23 mouse cellular contexts compared by ENCODE assay signal in the genomic region with DNA sequence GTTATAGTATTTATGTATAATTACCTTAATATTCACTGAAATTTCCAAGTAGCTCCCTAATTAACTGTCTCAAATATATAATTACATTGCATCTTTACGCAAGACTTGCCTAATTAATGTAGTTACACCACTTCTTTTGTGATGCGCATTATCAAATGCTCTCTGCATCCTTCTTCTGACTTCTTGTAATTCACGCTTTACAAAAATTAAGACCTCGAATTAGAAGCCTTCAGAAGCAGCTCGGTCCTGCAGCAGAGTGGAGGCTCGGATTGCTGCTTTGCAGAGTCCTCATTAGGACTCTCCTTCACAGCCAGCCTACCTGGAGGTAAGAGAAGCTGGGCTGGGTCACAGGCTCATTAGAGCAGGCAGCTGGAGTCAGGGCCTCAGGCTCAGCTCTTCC.
A peak's percentile ranks its signal among the peaks of the same experiment; 100 is the strongest.
DNase-seq lines count a peak whose midpoint lies in the region; ATAC-seq and TF ChIP-seq lines count a peak whose summit lies in the region.
"Had no signal": no experiment of that assay in that cellular context is flagged by ENCODE, and none has a peak within 500 bp of the region (broad histone marks: within the 10 kb centered on the region; RNA-seq: fewer than 3 reads in every experiment).

No protein-coding gene starts in this region.

- H3K4me3 ChIP-seq in forebrain, embryonic 11.5 days (ENCODE audit: low read depth, low read length), result no peak overlapping the region
- H3K4me3 ChIP-seq in forebrain, postnatal 0 days (ENCODE audit: low read depth, low read length), result no peak overlapping the region
- H3K4me3 ChIP-seq in forebrain, embryonic 14.5 days (ENCODE audit: low read depth, low read length), result no peak overlapping the region
- H3K4me3 ChIP-seq in forebrain, embryonic 13.5 days, result no peak overlapping the region
- no peak overlapping the region for H3K4me3 ChIP-seq in forebrain, embryonic 16.5 days (replicated peaks; ENCODE audit: low read length)
- no peak overlapping the region for H3K4me3 ChIP-seq in kidney, embryonic 15.5 days (replicated peaks)
- H3K4me3 ChIP-seq: embryonic facial prominence, embryonic 10.5 days; embryonic facial prominence, embryonic 12.5 days had no signal

- H3K9ac ChIP-seq in forebrain, embryonic 11.5 days (ENCODE audit: low read length), result no peak overlapping the region
- no peak overlapping the region for H3K9ac ChIP-seq in forebrain, postnatal 0 days
- H3K9ac ChIP-seq in forebrain, embryonic 14.5 days (ENCODE audit: low read length), result no peak overlapping the region
- no peak overlapping the region for H3K9ac ChIP-seq in forebrain, embryonic 13.5 days
- no peak overlapping the region for H3K9ac ChIP-seq in forebrain, embryonic 16.5 days (replicated peaks; ENCODE audit: low read depth, low read length)
- H3K9ac ChIP-seq in kidney, embryonic 15.5 days, result no peak overlapping the region
- H3K9ac ChIP-seq: embryonic facial prominence, embryonic 12.5 days had no signal

- no peak for TF ChIP-seq POLR2A in brain, embryonic 14.5 days (IDR thresholded peaks at IDR 0.05; ENCODE audit: borderline replicate concordance, extremely low read depth, insufficient read depth, insufficient read length, poor library complexity, severe bottlenecking)

- no peaks in the 10 kb centered on the region for H3K36me3 ChIP-seq in forebrain, embryonic 11.5 days (ENCODE audit: control insufficient read depth, insufficient read depth, low read length)
- H3K36me3 ChIP-seq in forebrain, postnatal 0 days (ENCODE audit: insufficient read depth), result no peaks in the 10 kb centered on the region
- no peaks in the 10 kb centered on the region for H3K36me3 ChIP-seq in forebrain, embryonic 14.5 days (ENCODE audit: control insufficient read depth, insufficient read depth, low read length)
- no peaks in the 10 kb centered on the region for H3K36me3 ChIP-seq in forebrain, embryonic 13.5 days (ENCODE audit: poor library complexity, severe bottlenecking)
- H3K36me3 ChIP-seq in forebrain, embryonic 16.5 days (ENCODE audit: control insufficient read depth, insufficient read depth), result no peaks in the 10 kb centered on the region
- H3K36me3 ChIP-seq in kidney, embryonic 15.5 days, result no peaks in the 10 kb centered on the region
- H3K36me3 ChIP-seq: embryonic facial prominence, embryonic 10.5 days; embryonic facial prominence, embryonic 12.5 days; G1E had no signal

- no peak for DNase-seq in forebrain, embryonic 11.5 days (ENCODE audit: low spot score)
- DNase-seq in forebrain, postnatal 0 days, result no peak
- DNase-seq in forebrain, embryonic 14.5 days (ENCODE audit: low spot score), result peak; percentile 51
- DNase-seq in brain, embryonic 14.5 days (ENCODE audit: low read depth), result peak; percentile 58
- DNase-seq: adrenal gland, adult 8-10 months; adrenal gland, postnatal 14 days; adrenal gland, postnatal 36 days; B cell, adult 2 months; cerebellum, adult 11 months; cerebellum, adult 2 months; cerebellum, adult 9-10 months; cerebellum, postnatal 10 days; cerebellum, postnatal 25 days had no signal

- no peaks in the 10 kb centered on the region for H3K27me3 ChIP-seq in forebrain, embryonic 11.5 days (ENCODE audit: control insufficient read depth, insufficient read depth, low read length)
- H3K27me3 ChIP-seq in forebrain, postnatal 0 days (ENCODE audit: insufficient read depth, low read length), result no peaks in the 10 kb centered on the region; the same call in 1 of the 2 replicates
- H3K27me3 ChIP-seq in forebrain, embryonic 14.5 days (replicated peaks; ENCODE audit: control insufficient read depth, insufficient read depth, low read length), result 0 out of 2 replicates have a peak, but pooled peaks cover 5% of the 10 kb centered on the region
- peaks cover 4% of the 10 kb centered on the region; the same call in 1 of the 2 replicates for H3K27me3 ChIP-seq in forebrain, embryonic 13.5 days
- 0 out of 2 replicates have a peak, but pooled peaks cover 5% of the 10 kb centered on the region for H3K27me3 ChIP-seq in forebrain, embryonic 16.5 days (replicated peaks; ENCODE audit: control insufficient read depth, insufficient read depth, low read length)
- H3K27me3 ChIP-seq in kidney, embryonic 15.5 days, result no peaks in the 10 kb centered on the region
- H3K27me3 ChIP-seq: CH12.LX; embryonic facial prominence, embryonic 12.5 days had no signal

- 0 out of 2 replicates have a peak, but pooled peaks have one; percentile 33 for ATAC-seq in forebrain, embryonic 11.5 days (replicated peaks; ENCODE audit: low FRiP score)
- no peak for ATAC-seq in forebrain, postnatal 0 days
- peak; percentile 57 for ATAC-seq in forebrain, embryonic 14.5 days
- ATAC-seq in forebrain, embryonic 13.5 days, result no peak; the same call in 1 of the 2 replicates
- ATAC-seq in forebrain, embryonic 16.5 days, result 0 out of 2 replicates have a peak, but pooled peaks have one; percentile 12
- no peak for ATAC-seq in kidney, embryonic 15.5 days (replicated peaks; ENCODE audit: low FRiP score)
- ATAC-seq: activated CD4-positive, CD25-positive, alpha-beta regulatory T cell, adult 4 months; CD4-positive, CD25-positive, alpha-beta regulatory T cell, adult 4 months; Patski had no signal

- WGBS in forebrain, embryonic 11.5 days, result 43% methylated on average over 6 of the region's 6 CpGs
- 33% methylated on average over 6 of the region's 6 CpGs for WGBS in forebrain, postnatal 0 days
- 17% methylated on average over 6 of the region's 6 CpGs for WGBS in forebrain, embryonic 14.5 days
- 25% methylated on average over 6 of the region's 6 CpGs for WGBS in forebrain, embryonic 13.5 days
- 20% methylated on average over 6 of the region's 6 CpGs for WGBS in forebrain, embryonic 16.5 days
- 79% methylated on average over 6 of the region's 6 CpGs for WGBS in kidney, embryonic 15.5 days

- H3K4me1 ChIP-seq in forebrain, embryonic 11.5 days (replicated peaks; ENCODE audit: control insufficient read depth, insufficient read depth, low read length), result 0 out of 2 replicates have a peak, but pooled peaks cover 3% of the 10 kb centered on the region
- no peaks in the 10 kb centered on the region for H3K4me1 ChIP-seq in forebrain, postnatal 0 days (ENCODE audit: insufficient read depth)
- H3K4me1 ChIP-seq in forebrain, embryonic 14.5 days (ENCODE audit: control insufficient read depth, insufficient read depth, low read length), result peaks cover 6% of the 10 kb centered on the region
- peaks cover 12% of the 10 kb centered on the region for H3K4me1 ChIP-seq in forebrain, embryonic 13.5 days
- peaks cover 9% of the 10 kb centered on the region for H3K4me1 ChIP-seq in forebrain, embryonic 16.5 days (replicated peaks; ENCODE audit: control insufficient read depth, insufficient read depth, low read length)
- no peaks in the 10 kb centered on the region for H3K4me1 ChIP-seq in kidney, embryonic 15.5 days
- H3K4me1 ChIP-seq: embryonic facial prominence, embryonic 10.5 days; embryonic facial prominence, embryonic 12.5 days had no signal

- H3K4me2 ChIP-seq in forebrain, embryonic 11.5 days (ENCODE audit: low read depth, low read length, severe bottlenecking), result no peak overlapping the region
- H3K4me2 ChIP-seq in forebrain, postnatal 0 days (ENCODE audit: low read depth), result no peak overlapping the region
- H3K4me2 ChIP-seq in forebrain, embryonic 14.5 days (ENCODE audit: low read length), result no peak overlapping the region
- H3K4me2 ChIP-seq in forebrain, embryonic 13.5 days, result no peak overlapping the region
- H3K4me2 ChIP-seq in forebrain, embryonic 16.5 days (ENCODE audit: low read length), result no peak overlapping the region
- H3K4me2 ChIP-seq in kidney, embryonic 15.5 days, result no peak overlapping the region
- H3K4me2 ChIP-seq: embryonic facial prominence, embryonic 12.5 days had no signal

- H3K27ac ChIP-seq in forebrain, embryonic 11.5 days (ENCODE audit: low read depth, low read length), result no peak overlapping the region
- no peak overlapping the region for H3K27ac ChIP-seq in forebrain, postnatal 0 days (ENCODE audit: low read depth, low read length)
- no peak overlapping the region for H3K27ac ChIP-seq in forebrain, embryonic 14.5 days (ENCODE audit: low read depth, low read length)
- H3K27ac ChIP-seq in forebrain, embryonic 13.5 days, result no peak overlapping the region
- H3K27ac ChIP-seq in forebrain, embryonic 16.5 days (ENCODE audit: low read length), result no peak overlapping the region
- no peak overlapping the region for H3K27ac ChIP-seq in kidney, embryonic 15.5 days
- H3K27ac ChIP-seq: embryonic facial prominence, embryonic 10.5 days; embryonic facial prominence, embryonic 12.5 days had no signal

- H3K9me3 ChIP-seq in forebrain, embryonic 11.5 days (ENCODE audit: control insufficient read depth, low read length), result no peaks in the 10 kb centered on the region
- H3K9me3 ChIP-seq in forebrain, postnatal 0 days (ENCODE audit: low read length), result no peaks in the 10 kb centered on the region
- H3K9me3 ChIP-seq in forebrain, embryonic 14.5 days (replicated peaks; ENCODE audit: control insufficient read depth, low read length), result no peaks in the 10 kb centered on the region
- H3K9me3 ChIP-seq in forebrain, embryonic 13.5 days (replicated peaks), result no peaks in the 10 kb centered on the region
- H3K9me3 ChIP-seq in forebrain, embryonic 16.5 days (ENCODE audit: control insufficient read depth, low read length), result no peaks in the 10 kb centered on the region
- H3K9me3 ChIP-seq in kidney, embryonic 15.5 days (replicated peaks), result no peaks in the 10 kb centered on the region
- H3K9me3 ChIP-seq: embryonic facial prominence, embryonic 10.5 days; embryonic facial prominence, embryonic 12.5 days had no signal

- TF ChIP-seq CTCF in forebrain, postnatal 0 days (IDR thresholded peaks at IDR 0.05; ENCODE audit: low read depth), result no peak
- TF ChIP-seq CTCF in brain, embryonic 14.5 days (IDR thresholded peaks at IDR 0.05; ENCODE audit: borderline replicate concordance, extremely low read depth, insufficient read depth, insufficient read length), result no peak

Comparison
In these comparisons a context has a peak if more than half of its experiments do, and no peak if none do; other contexts are left out.
1. ATAC-seq: peak in forebrain, embryonic 11.5 days (single experiment), forebrain, embryonic 14.5 days (single experiment) and forebrain, embryonic 16.5 days (single experiment); none in forebrain, postnatal 0 days (single experiment), forebrain, embryonic 13.5 days (single experiment) and kidney, embryonic 15.5 days (single experiment).
2. DNase-seq: peak in forebrain, embryonic 14.5 days (single experiment) and brain, embryonic 14.5 days (single experiment); none in forebrain, embryonic 11.5 days (single experiment) and forebrain, postnatal 0 days (single experiment).